Mouse (Mus musculus) cerebellum, adult 18-20 months (tissue): ENCODE measurements around the gene Impg1.

ENCODE experiments used
- DNase-seq, 2 experiments: peaks; one replicate each; pipeline ENCODE4 v3.0.0; 2021

Impg1 gene

DNA sequence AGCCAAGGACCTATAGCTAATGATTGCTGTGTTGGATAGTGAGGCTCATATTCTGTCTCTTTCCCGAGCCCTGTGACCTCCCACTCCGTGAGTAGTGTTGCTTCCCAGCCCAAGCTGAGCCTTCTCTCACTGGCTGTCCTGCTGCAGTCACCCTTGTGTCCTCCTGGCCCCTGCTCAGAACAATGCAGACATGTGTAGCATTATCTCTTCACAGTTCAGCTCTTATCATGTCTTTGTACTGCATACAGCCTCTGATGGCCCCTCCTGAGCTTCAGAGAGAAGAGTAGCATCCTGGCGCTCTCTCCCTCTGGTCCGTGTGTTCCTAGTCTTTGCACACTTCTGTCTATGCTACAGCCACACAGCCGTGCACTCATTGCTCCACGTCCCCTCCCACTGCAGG is 187.5 kb downstream of the Impg1 start:
- no peak for DNase-seq

DNA sequence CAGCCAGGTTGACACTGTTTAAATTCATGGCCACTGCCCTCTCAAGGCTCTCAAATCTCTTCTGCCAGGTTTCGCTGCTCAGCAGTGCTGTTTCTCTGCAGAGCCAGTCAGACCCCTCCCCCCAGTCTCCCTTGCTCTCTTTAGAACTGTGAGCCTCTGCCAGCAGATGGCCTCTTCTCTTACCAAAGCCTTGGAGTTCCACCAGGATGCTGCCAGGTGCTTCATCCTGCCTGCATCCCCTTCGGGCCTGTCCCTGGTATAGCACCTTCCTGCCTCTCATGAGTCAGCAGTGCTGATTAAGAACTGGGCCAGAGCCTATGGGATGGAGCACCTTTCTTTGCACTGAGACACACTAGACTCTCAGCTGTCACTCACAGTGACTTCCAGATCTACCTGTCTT is 188.1 kb downstream of the Impg1 start:
- peak; percentile 10 to 24 for DNase-seq

DNA sequence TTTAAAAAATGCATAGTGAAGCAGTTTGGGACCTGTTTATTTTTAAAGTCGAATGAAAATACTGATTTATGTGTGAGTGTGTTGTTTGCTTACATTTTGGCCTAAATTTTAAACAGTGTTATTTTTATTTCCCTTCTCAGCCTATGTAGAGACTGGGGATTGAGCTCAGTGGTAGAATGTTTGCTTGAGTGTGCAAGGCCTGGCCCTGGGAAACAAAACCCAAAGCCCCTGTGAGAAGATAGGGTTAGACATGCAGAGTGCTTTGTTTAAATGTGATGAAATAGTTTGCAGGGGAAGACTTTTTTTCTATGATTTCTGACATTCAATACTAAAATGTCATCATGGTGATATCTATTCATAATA is 189.5 kb downstream of the Impg1 start:
- no peak for DNase-seq

DNA sequence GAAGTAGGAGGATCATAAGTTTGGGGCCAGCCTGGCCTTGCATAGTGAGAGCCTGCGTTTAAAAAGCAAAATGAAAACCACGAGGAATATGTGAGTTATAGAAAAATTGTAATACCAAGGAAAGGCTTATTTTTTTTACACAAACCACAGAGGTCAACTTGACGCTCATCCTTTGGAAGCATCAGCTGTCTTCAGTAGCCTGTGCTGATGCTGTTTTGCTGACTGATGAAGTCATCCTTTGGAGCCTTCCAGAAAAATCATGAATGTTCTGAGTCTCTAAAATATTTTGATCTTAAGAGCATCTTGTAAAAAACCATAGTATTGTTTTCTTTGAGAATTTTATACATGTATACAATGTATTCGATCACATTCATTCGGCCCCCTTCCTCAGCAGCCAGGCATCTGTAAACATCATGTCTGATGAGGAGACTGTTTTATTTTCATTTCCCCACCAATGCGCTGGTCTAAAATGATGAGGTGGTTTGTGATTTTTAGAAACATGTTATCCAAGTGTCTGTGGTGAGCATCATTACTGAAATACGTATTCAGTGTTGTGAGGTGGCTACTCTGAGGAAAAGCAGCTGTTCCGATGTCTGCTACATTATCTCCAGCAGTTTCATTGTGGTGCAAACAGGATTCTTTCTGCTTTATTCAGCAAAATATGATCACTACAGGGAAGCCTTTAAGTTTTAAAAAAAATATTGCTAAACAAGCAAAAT is 190.1 kb downstream of the Impg1 start:
- DNase-seq: no peak

DNA sequence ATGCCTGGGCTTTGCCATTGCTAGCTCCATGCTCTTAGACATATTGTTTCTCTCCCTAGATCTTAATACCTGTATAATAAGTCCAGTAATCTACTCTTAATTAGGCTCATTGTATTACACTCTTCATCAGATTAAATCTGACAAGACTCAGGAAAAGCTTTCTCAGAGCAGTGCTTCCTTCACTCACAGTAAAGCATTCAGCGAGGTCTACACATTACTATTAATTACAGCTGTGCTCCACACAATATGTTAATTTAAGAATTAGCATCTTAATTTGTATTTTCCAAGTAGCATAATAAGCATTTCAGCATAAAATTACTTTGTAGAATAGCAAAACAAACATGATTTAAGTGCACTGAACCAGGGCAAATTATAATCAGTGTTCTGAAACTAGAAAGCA is 192.3 kb downstream of the Impg1 start:
- no peak for DNase-seq

DNA sequence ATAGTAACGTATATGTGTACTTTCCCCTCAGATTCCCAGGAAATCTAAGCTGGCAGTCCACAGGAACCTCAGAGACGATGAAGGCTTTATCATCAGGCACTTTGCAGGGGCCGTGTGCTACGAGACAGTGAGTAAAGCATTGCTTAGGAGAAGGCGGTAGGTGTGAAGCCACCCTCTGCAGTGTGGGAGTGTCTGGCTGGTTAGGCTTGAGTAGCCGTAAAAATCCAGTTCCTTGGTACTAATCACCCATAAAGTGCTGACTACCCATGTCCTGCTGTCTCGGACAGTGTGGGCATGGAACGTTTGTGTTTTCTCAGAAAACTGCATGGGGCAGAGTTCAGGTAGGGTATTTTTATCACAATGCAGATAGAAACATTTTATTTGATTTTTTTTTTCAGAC is 195.7 kb downstream of the Impg1 start:
- no peak for DNase-seq

DNA sequence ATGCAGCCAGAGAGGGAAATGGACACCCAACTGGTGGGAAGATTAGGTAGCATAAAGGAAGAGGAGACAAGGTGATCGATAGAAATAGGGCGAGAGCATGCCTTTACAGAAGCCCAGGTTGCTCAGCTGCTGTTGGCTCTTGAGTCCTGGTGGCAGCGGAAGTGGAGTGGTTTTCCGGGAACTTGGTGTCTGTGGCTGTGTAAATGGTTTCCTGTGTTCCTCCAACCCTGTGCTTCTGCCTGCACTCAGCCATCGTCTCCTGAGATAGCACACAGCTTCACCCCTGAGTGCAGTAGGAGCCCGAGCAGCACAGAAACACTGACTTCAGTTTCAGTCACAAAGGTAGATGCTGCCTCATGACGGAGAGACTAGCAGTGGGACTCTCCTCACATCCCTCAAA is 198.8 kb downstream of the Impg1 start:
- DNase-seq: no peak

DNA sequence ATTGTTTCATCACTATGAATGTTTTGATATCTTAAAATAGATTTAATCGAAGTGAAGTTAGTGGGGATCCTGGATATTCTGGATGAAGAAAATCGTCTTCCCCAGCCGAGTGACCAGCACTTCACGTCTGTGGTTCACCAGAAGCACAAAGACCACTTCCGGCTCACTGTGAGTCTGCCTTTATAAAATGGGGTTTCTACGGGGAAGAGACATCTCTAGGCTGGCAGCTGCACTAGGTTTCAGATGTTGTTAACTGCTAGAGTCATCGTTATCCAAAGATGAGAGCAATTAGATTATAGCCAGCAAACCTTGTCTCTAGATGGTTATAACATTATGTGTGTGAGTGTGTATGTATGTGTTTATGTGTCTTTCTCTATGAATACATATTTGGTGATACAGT is 199.2 kb downstream of the Impg1 start:
- DNase-seq: no peak
